Mouse (Mus musculus) MEL (cell line): Measurements from ENCODE around the gene Gast. TPM values are rescaled to one million over a fixed set of nuclear protein-coding genes. Genes with fewer than 3 reads are reported as not detected.
A peak's percentile ranks its signal among the peaks of the same experiment; 100 is the strongest.

ENCODE experiments used
- DNase-seq: peaks from one replicate; pipeline ENCODE4 v3.0.0; 2011; ENCODE audit warnings: low read depth, low spot score
- H3K27ac ChIP-seq: 2 replicates; pipeline ENCODE4 v1.5.1; 2012; ENCODE audit warnings: low read depth, mild to moderate bottlenecking, control low read depth, low read length, moderate library complexity; ENCODE audit not compliant: control insufficient read depth
- H3K27me3 ChIP-seq, 2 experiments: fragments of 150-350 bp in 1 of 2; sonication (generic) in 1 of 2; 2 replicates each; pipeline ENCODE4 v1.6.1; 2012; ENCODE audit warnings: low read length in 2 of 2, mild to moderate bottlenecking in 2 of 2, improper control_type of control experiment in 1 of 2, moderate library complexity in 1 of 2; ENCODE audit not compliant: insufficient read depth in 2 of 2, control insufficient read depth in 1 of 2
- H3K36me3 ChIP-seq, 2 experiments: 2 replicates each; pipeline ENCODE4 v1.6.1; 2012 to 2014; ENCODE audit warnings: low read length in 2 of 2, improper control_type of control experiment in 1 of 2, inconsistent platforms in 1 of 2, mild to moderate bottlenecking in 1 of 2; ENCODE audit not compliant: insufficient read depth in 2 of 2, control insufficient read depth in 1 of 2
- H3K4me1 ChIP-seq, 2 experiments: fragments of 150-350 bp in 1 of 2; sonication (generic) in 1 of 2; 2 replicates each; pipeline ENCODE4 v1.6.1; 2012; ENCODE audit warnings: low read length in 2 of 2, improper control_type of control experiment in 1 of 2, mild to moderate bottlenecking in 1 of 2; ENCODE audit not compliant: insufficient read depth in 2 of 2, control insufficient read depth in 1 of 2
- H3K4me3 ChIP-seq, 2 experiments: fragments of 150-350 bp in 1 of 2; sonication (generic) in 1 of 2; 2 replicates each; pipeline ENCODE4 v1.5.1; 2012; ENCODE audit warnings: low read depth in 2 of 2, low read length in 2 of 2, mild to moderate bottlenecking in 2 of 2, moderate library complexity in 2 of 2, control low read depth in 1 of 2, improper control_type of control experiment in 1 of 2; ENCODE audit not compliant: control insufficient read depth in 1 of 2, insufficient read depth in 1 of 2
- H3K79me2 ChIP-seq: 2 replicates; pipeline ENCODE4 v1.6.1; 2012; ENCODE audit warnings: mild to moderate bottlenecking, low read length, moderate library complexity; ENCODE audit not compliant: control insufficient read depth, poor library complexity, insufficient read depth
- H3K9ac ChIP-seq: 2 replicates; pipeline ENCODE4 v1.6.1; 2012; ENCODE audit warnings: low read depth, mild to moderate bottlenecking, control low read depth, low read length, moderate library complexity; ENCODE audit not compliant: control insufficient read depth, poor library complexity, severe bottlenecking
- H3K9me3 ChIP-seq: fragments of 150-350 bp; sonication (generic); replicated peaks from 2 replicates; pipeline ENCODE4 v1.6.1; 2012; ENCODE audit warnings: mild to moderate bottlenecking, low read length, improper control_type of control experiment, moderate library complexity; ENCODE audit not compliant: insufficient read depth
- BHLHE40 ChIP-seq: IDR thresholded peaks from 2 replicates; pipeline ENCODE4 v1.6.1; 2012; ENCODE audit warnings: low read depth, mild to moderate bottlenecking, inconsistent platforms, low read length, improper control_type of control experiment, borderline replicate concordance
- CHD1 ChIP-seq: IDR thresholded peaks from 2 replicates; pipeline ENCODE4 v1.6.1; 2012; ENCODE audit warnings: low read depth, mild to moderate bottlenecking, inconsistent platforms, low read length, improper control_type of control experiment
- E2F4 ChIP-seq: IDR thresholded peaks from 2 replicates; pipeline ENCODE4 v1.6.1; 2011; ENCODE audit warnings: low read depth, low read length, improper control_type of control experiment, borderline replicate concordance
- ELF1 ChIP-seq: IDR thresholded peaks from 2 replicates; pipeline ENCODE4 v1.6.1; 2014; ENCODE audit warnings: low read depth, mild to moderate bottlenecking, inconsistent platforms, low read length, improper control_type of control experiment, moderate library complexity
- EP300 ChIP-seq, 2 experiments: IDR thresholded peaks; 2 replicates each; pipeline ENCODE4 v1.6.1; 2011; ENCODE audit warnings: improper control_type of control experiment in 2 of 2, low read length in 2 of 2, low read depth in 1 of 2, mild to moderate bottlenecking in 1 of 2
- ETS1 ChIP-seq: IDR thresholded peaks from 2 replicates; pipeline ENCODE4 v1.6.1; 2012; ENCODE audit warnings: low read depth, mild to moderate bottlenecking, inconsistent platforms, low read length, improper control_type of control experiment, moderate library complexity
- GABPA ChIP-seq: IDR thresholded peaks from 2 replicates; pipeline ENCODE4 v1.6.1; 2012; ENCODE audit warnings: low read depth, mild to moderate bottlenecking, inconsistent platforms, low read length, improper control_type of control experiment, moderate library complexity
- HCFC1 ChIP-seq: IDR thresholded peaks from 2 replicates; pipeline ENCODE4 v1.6.1; 2012; ENCODE audit warnings: low read depth, mild to moderate bottlenecking, inconsistent platforms, low read length, improper control_type of control experiment, moderate library complexity
- JUND ChIP-seq: IDR thresholded peaks from 2 replicates; pipeline ENCODE4 v1.6.1; 2011; ENCODE audit warnings: low read depth, mild to moderate bottlenecking, improper control_type of control experiment, low read length
- KAT2A ChIP-seq: conservative IDR thresholded peaks from 2 replicates; pipeline ENCODE4 v1.6.1; 2012; ENCODE audit warnings: low read depth, low read length, improper control_type of control experiment, inconsistent platforms
- MAFK ChIP-seq: IDR thresholded peaks from 2 replicates; pipeline ENCODE4 v1.6.1; 2011; ENCODE audit warnings: low read depth, mild to moderate bottlenecking, low read length, improper control_type of control experiment, borderline replicate concordance
- MAX ChIP-seq: IDR thresholded peaks from 2 replicates; pipeline ENCODE4 v1.6.1; 2011; ENCODE audit warnings: low read length, improper control_type of control experiment
- MAZ ChIP-seq: IDR thresholded peaks from 2 replicates; pipeline ENCODE4 v1.6.1; 2012; ENCODE audit warnings: low read depth, mild to moderate bottlenecking, inconsistent platforms, low read length, improper control_type of control experiment
- MXI1 ChIP-seq: IDR thresholded peaks from 2 replicates; pipeline ENCODE4 v1.6.1; 2011; ENCODE audit warnings: mild to moderate bottlenecking, low read depth, low read length, improper control_type of control experiment
- MYC ChIP-seq: IDR thresholded peaks from 2 replicates; pipeline ENCODE4 v1.6.1; 2011; ENCODE audit warnings: low read depth, mild to moderate bottlenecking, low read length, improper control_type of control experiment, moderate library complexity
- NELFE ChIP-seq: IDR thresholded peaks from 2 replicates; pipeline ENCODE4 v1.6.1; 2011; ENCODE audit warnings: low read depth, low read length, improper control_type of control experiment
- NRF1 ChIP-seq: IDR thresholded peaks from 2 replicates; pipeline ENCODE4 v1.6.1; 2014; ENCODE audit warnings: low read depth, mild to moderate bottlenecking, inconsistent platforms, low read length, improper control_type of control experiment, moderate library complexity; ENCODE audit not compliant: poor library complexity, insufficient read depth, severe bottlenecking
- POLR2A ChIP-seq, 2 experiments: IDR thresholded peaks; 2 replicates each; pipeline ENCODE4 v1.6.1; 2011 to 2012; ENCODE audit warnings: low read length in 2 of 2, mild to moderate bottlenecking in 2 of 2, control low read depth in 1 of 2, improper control_type of control experiment in 1 of 2, low read depth in 1 of 2, moderate library complexity in 1 of 2; ENCODE audit not compliant: control insufficient read depth in 1 of 2, insufficient read depth in 1 of 2, poor library complexity in 1 of 2
- POLR2AphosphoS2 ChIP-seq: IDR thresholded peaks from 2 replicates; pipeline ENCODE4 v1.6.1; 2011; ENCODE audit warnings: low read length, improper control_type of control experiment
- POLR2AphosphoS5 ChIP-seq: IDR thresholded peaks from 2 replicates; pipeline ENCODE4 v1.6.1; 2012; ENCODE audit warnings: low read depth, borderline replicate concordance, mild to moderate bottlenecking, inconsistent platforms, low read length, moderate library complexity, mixed read lengths
- SIN3A ChIP-seq: IDR thresholded peaks from 2 replicates; pipeline ENCODE4 v1.6.1; 2012; ENCODE audit warnings: low read length, improper control_type of control experiment, inconsistent platforms
- SMC3 ChIP-seq: IDR thresholded peaks from 2 replicates; pipeline ENCODE4 v1.6.1; 2011; ENCODE audit warnings: low read depth, low read length, improper control_type of control experiment
- TBP ChIP-seq: IDR thresholded peaks from 2 replicates; pipeline ENCODE4 v1.8.0; 2011; ENCODE audit warnings: low read depth, low read length, improper control_type of control experiment
- TCF12 ChIP-seq: IDR thresholded peaks from 2 replicates; pipeline ENCODE4 v1.6.1; 2014; ENCODE audit warnings: low read depth, mild to moderate bottlenecking, inconsistent platforms, low read length, improper control_type of control experiment, moderate library complexity
- USF1 ChIP-seq: IDR thresholded peaks from 2 replicates; pipeline ENCODE4 v1.6.1; 2014; ENCODE audit warnings: low read depth, mild to moderate bottlenecking, inconsistent platforms, low read length, improper control_type of control experiment, moderate library complexity
- USF2 ChIP-seq, 2 experiments: IDR thresholded peaks; 2 replicates each; pipeline ENCODE4 v1.6.1; 2011 to 2012; ENCODE audit warnings: improper control_type of control experiment in 2 of 2, low read length in 2 of 2, borderline replicate concordance in 1 of 2, inconsistent platforms in 1 of 2, low read depth in 1 of 2, mild to moderate bottlenecking in 1 of 2; ENCODE audit not compliant: insufficient read depth in 1 of 2
- ZNF384 ChIP-seq: IDR thresholded peaks from 2 replicates; pipeline ENCODE4 v1.6.1; 2012; ENCODE audit warnings: low read depth, mild to moderate bottlenecking, inconsistent platforms, low read length, improper control_type of control experiment
- polyA plus RNA-seq, 2 experiments: library from polyadenylated mRNA; stranded (reverse) in 1 of 2; unstranded in 1 of 2; fragments of >175 nt in 1 of 2; fragments of >200 nt in 1 of 2; gene quantifications; 2 replicates each; pipeline versions ENCODE4 v1.2.1 to v1.2.4; 2012; ENCODE audit warnings: low replicate concordance in 2 of 2, low read depth in 1 of 2; ENCODE audit not compliant: insufficient read length in 2 of 2, insufficient read depth in 1 of 2, missing spikeins in 1 of 2
- total RNA-seq: library from RNA; depleted of rRNA; stranded (reverse); fragments of 300-350 nt; gene quantifications from 2 replicates; pipeline ENCODE4 v1.2.3, GENCODE M21; 2012

The Gast gene
- total and polyA plus RNA-seq, 3 experiments: not detected

- TF ChIP-seq SIN3A (peak; percentile 63), POLR2AphosphoS5 (no peak), BHLHE40 (peak; percentile 40; the same call in 1 of the 2 replicates), MAX (peak; percentile 79), POLR2A (IDR thresholded peaks at IDR 0.05; ENCODE audit: control insufficient read depth in 1 of 2, insufficient read depth in 1 of 2, low read depth in 1 of 2, low read length in 2 of 2, poor library complexity in 1 of 2) (peak in 1 of 2 experiments; percentile 66), HCFC1 (peak; percentile 84), JUND (no peak), MAZ (peak; percentile 100), POLR2AphosphoS2 (peak; percentile 93), TCF12 (peak; percentile 75), USF2 (IDR thresholded peaks at IDR 0.05; ENCODE audit: borderline replicate concordance in 1 of 2, insufficient read depth in 1 of 2, low read depth in 1 of 2, low read length in 2 of 2) (no peak), ZNF384 (peak; percentile 62), MYC (0 out of 2 replicates have a peak, but pooled peaks have one; percentile 69), USF1 (peak; percentile 56; the same call in 1 of the 2 replicates), KAT2A (peak; percentile 68; the same call in 1 of the 2 replicates), EP300 (IDR thresholded peaks at IDR 0.05; ENCODE audit: low read depth in 1 of 2, low read length in 2 of 2) (peak in 1 of 2 experiments; percentile 45; a peak in 2 of 4 replicates), GABPA (no peak), NELFE (peak; percentile 85), CHD1 (peak; percentile 64; the same call in 1 of the 2 replicates), E2F4 (peak; percentile 84; the same call in 1 of the 2 replicates), ETS1 (peak; percentile 66; the same call in 1 of the 2 replicates), MXI1 (peak; percentile 62), NRF1 (peak; percentile 100), SMC3 (no peak), ELF1 (peak; percentile 77), MAFK (no peak), TBP (peak; percentile 90)
- no peaks in the 10 kb centered on the region for H3K27me3 ChIP-seq
- peak within 1 kb of the TSS; percentile 95 for H3K27ac ChIP-seq
- peak; percentile 100 for DNase-seq
- H3K4me3 ChIP-seq: peak within 1 kb of the TSS; percentile 69 to 74
- H3K9ac ChIP-seq: peak within 1 kb of the TSS; percentile 96
- no peaks in the 10 kb centered on the region for H3K9me3 ChIP-seq
- peaks cover 18% of the 10 kb centered on the region for H3K79me2 ChIP-seq
- peaks cover 10 to 23% of the 10 kb centered on the region in 2 experiments; a peak in 3 of 4 replicates for H3K4me1 ChIP-seq
- H3K36me3 ChIP-seq: peaks cover 10 to 27% of the 10 kb centered on the region in 2 experiments
Observed at GRCm38 (mm10) chr11:100319492-100320171, 14.6 kb upstream of the Gast start, which contains the start of gene Eif1. TSS of gene Eif1 (plus strand) at chr11:100319885.
